Mouse (Mus musculus) skeletal muscle tissue, adult 2 months (tissue): ENCODE results near the gene Snx19.
A peak's percentile ranks its signal among the peaks of the same experiment; 100 is the strongest.

Experiments
- DNase-seq: peaks from one replicate; pipeline ENCODE4 v3.0.0-alpha.2; 2012; ENCODE audit warnings: low read depth, low spot score

Gene Snx19

DNA sequence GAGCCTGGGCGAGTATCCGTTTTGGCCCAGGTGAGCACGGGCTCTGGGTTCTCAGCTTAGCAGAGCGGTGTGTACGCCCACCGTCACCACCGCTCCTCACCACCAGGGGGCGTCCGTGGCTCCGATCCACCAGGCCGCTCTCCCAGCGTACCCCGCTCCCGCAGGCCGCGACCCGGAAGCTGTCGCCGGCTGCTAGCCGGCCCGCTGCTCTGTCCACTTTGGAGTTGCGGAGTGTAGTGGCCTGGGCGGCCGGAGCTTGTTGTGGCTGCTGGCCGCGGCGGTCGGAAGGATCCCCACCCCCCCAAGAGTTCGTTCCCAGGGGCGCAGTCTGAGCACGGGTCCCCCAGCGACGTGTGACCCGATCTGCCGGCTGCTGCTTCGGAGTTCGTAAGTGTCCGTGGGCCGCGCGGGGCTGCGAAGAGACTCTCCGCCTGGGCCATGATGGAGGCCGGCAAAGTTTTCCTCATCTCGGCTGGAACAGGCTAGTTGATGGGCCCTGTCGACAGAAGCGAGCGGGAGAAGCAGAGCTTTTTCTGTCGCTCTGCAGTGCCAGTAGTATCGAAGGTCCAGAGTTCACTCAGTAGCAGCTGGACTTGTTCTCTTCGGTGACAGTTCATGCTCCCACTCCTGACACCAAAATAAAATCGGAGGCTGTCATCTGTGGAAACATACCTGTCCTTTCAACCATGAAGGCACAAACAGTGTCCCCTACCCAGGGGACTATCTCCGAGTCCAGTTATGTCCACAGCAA lies at the start of gene Snx19:
Gene Snx19, plus strand, starts transcription at position 227 of the 751 bp plus-strand sequence.
- DNase-seq = peak; percentile 81

GRCm38 (mm10) chr9:30400771-30401170 lies 26.1 kb upstream of the Snx19 start:
- DNase-seq = no peak

DNA sequence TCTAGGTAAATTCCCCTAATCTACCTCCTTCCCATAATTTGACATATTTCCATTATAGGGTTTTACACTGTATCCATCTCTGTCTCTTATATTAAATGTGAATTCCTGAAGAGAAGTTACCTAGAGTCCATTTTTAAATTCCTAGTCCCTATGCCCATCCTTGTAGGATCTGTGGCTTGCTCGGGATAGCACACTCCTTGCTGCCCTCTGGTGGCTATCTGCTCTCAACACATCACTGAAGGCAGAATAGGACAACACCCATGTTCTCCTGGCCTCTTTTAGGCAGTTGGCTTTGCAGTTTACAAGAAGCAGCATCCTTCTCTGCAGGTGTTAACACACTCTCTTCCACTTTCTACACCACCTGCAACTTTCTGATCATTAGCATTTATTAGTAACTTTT lies 4.0 kb upstream of the Snx19 start:
- DNase-seq = no peak

DNA sequence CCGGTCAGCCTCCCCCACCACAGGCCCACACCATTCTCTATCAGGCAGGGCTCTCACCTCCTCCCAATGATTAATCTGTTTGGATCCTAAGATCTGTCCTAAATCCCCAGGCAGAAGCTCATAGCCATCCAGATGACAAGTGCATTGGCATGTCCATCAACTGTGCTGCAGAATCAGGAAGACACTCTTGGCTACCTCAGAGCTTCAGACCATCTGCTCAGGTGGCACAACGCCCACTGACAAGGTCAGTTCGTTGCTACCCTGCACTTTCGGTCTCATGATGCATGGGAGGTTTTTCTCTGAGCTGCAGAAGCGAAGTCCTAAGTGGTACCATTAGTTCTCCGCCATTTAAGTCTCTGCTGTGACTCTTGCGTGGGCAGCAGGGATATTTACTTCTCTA lies 1.7 kb upstream of the Snx19 start:
- DNase-seq = no peak

GRCm38 (mm10) chr9:30428231-30428630 lies 1.3 kb downstream of the Snx19 start:
- no peak for DNase-seq

DNA sequence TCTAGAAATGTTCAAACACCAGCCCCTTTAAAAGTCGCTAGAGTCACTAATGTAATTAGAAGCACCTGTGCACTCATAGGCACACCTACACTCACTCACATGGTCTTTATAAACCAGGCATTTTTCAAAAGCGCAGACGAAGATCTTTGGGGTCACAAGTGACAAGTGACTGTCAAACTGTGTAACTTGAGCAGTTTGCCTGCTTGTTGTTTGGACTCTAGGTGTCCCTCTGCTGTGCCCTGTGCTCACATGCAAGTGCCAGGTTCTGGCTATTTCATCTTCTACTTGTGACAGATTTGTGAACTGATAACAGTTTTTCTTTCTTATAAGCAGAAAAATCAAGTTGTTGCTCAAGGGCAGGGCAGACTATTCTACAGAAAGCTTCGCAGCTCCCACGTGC lies 3.5 kb downstream of the Snx19 start:
- no peak for DNase-seq

- no peak for DNase-seq
Measured at GRCm38 (mm10) chr9:30431909-30432308, 5.0 kb downstream of the Snx19 start.

- DNase-seq = no peak
Measured at GRCm38 (mm10) chr9:30433914-30434313, 7.0 kb downstream of the Snx19 start.

DNA sequence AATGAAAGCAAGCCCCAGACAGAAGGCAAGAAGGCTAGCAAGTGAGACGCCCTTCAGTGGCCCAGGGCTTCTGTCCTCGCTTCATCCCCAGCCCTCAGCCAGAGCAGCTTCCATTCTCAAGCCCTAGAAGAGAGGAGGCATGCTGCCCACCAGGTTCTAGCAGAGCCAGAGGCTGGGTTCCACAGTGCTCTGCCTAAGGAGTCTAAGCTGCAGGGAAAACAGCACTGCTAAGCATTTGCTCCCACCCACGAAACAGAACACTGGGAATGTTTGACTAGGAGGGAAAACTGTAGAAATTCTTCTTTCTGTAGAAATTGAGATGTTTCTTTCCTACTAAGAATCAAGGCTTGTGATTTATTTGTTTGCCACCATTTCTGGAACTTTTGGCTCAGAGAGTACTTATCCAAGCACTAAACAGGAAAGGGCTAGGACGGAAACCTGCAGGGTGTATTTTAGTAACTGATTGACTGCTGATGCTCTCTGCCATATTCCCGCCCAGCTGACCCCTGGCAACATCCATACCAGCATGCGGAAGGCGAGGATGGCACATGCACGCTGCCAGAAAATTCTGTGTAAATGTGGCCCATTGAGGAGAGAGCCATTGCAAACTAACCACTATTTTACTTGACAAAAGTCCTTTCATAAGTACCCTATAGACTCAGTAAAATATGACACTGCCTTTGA lies 9.1 kb downstream of the Snx19 start:
- DNase-seq = no peak

GRCm38 (mm10) chr9:30438505-30438904 lies 11.6 kb downstream of the Snx19 start:
- peak; percentile 21 for DNase-seq

DNA sequence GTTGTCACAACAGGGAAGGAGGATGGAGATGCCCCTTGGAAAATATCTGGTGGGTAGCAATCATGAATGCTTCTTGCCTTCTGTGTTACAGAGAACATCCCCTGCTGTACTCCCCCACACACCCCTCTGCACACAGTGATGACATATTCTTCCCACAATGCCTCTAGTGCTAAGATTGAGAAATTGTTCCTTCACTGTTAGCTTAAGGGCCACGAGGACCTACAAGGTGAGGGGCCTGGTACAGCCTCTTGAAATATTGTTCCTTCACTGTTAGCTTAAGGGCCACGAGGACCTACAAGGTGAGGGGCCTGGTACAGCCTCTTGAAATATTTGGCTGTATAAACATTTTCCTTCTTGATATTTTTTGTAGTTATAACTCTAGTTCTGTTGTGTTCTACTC lies 14.9 kb downstream of the Snx19 start:
- no peak for DNase-seq

GRCm38 (mm10) chr9:30445232-30446085 lies 18.6 kb downstream of the Snx19 start:
- DNase-seq = peak; percentile 96

DNA sequence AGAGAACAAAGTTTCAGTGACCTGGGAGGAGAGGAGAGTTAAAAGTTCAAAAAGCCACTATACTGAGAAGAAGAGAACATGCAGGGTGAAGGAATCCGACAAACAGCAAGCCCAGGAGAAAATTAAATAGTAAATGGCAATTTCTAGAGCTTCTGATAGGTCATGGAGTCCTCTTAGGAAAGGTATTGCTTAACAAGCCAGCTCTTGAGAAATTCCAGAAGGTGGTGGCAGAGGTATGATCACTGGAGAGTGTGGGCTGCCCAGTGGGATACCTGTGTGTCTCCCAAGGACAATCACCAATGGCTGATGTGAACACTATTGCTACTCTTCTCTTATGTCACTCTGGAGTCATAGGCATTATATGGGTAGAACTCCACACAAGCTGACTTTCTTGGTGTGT lies 19.2 kb downstream of the Snx19 start:
- DNase-seq = no peak

GRCm38 (mm10) chr9:30448459-30448858 lies 21.6 kb downstream of the Snx19 start:
- peak; percentile 58 for DNase-seq

- DNase-seq = no peak
Measured at GRCm38 (mm10) chr9:30449862-30450261, 23.0 kb downstream of the Snx19 start.

- no peak for DNase-seq
Measured at GRCm38 (mm10) chr9:30450834-30451233, 23.9 kb downstream of the Snx19 start.

- DNase-seq = no peak
Measured at GRCm38 (mm10) chr9:30454527-30454926, 27.6 kb downstream of the Snx19 start.

DNA sequence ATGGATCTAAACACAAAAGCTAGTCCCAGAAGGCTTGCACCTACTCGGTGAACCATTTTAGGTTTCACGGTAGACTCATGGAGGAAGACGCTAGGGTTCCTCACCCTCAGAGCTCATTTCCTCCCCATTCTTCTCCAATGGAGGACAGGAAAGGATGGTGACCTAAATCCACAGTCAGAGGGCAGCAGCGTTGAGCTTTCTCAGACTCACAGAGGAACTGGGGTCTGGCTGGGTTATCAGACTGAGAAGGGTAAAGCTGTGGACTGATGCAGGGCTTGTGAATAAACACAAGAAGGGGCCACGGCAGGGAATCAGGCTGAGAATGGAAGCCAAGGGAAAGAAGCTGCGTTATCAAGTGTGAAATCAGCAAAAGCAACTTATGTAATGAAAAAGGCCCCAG lies 29.3 kb downstream of the Snx19 start:
- DNase-seq = no peak

DNA sequence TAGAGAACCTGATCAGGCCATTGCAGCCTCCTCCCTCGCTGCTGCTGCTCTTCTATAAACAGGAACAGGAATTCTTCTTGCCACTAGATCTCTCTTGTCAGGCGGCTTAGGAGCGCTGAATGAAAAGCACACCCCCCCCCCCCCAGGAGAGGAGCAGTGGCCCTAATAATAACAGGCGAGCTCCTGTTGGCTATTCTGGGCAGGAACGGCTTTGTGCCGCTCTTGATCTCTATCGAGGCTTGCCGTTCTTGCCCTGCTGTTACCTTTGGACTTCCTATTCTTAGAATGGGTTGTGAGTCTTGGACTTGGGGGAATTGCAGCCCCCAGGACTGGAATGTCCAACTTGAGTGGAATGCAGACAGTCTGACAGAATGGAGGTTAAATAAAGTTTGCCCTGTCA lies 33.6 kb downstream of the Snx19 start:
- peak; percentile 44 for DNase-seq

GRCm38 (mm10) chr9:30464661-30465060 lies 37.8 kb downstream of the Snx19 start:
- no peak for DNase-seq

DNA sequence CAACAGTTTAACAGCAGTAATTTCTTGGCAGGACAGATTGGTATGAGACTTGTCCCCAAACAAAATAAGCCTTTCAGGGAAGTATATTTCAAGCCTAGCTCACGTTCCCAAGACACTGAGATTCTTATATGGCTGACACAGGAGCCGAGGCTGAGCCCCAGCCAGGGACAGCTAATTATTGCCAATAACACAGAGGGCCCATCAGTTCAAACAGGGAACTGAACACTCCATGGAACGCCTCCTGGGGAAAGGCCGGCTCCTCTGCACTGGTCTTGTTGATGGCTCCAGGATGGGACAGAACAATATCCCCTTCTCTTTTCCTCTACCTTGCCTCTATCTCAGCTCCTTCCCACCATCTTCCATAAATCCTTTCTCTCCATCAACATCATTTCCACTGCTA lies 53.1 kb downstream of the Snx19 start:
- DNase-seq = no peak

DNA sequence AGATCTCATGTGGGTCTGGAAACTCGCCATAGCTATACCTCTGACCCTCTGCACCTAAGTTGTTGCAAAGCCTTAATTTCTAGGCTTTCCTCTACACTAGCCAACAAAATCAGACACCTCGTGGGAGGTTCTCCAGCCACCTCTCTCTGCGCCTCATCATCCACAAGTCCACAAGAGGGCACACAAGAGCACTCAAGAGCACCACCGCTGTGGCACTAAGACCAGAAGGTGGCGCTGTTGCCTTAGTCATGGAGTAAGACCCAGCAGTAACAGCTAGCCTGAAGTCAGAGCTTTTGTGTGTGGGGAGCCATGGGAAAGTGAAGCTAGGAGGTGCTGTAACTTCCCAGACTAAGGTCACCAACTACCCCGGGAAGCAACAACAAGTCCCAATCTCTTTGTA lies 53.6 kb downstream of the Snx19 start:
- DNase-seq = peak; percentile 96
